Mouse (Mus musculus) erythroid progenitor cell, adult 5-6 weeks (primary cell): Measurements from ENCODE around the gene Grk5. TPM values are rescaled to one million over a fixed set of nuclear protein-coding genes. Genes with fewer than 3 reads are reported as not detected.

ENCODE experiments used
- ATAC-seq: replicated peaks from 2 replicates; pipeline ENCODE4 v1.8.0; 2016; ENCODE audit warnings: moderate number of reproducible peaks, mild to moderate bottlenecking, moderate TSS enrichment, inconsistent platforms; ENCODE audit not compliant: poor library complexity, low FRiP score, severe bottlenecking
- total RNA-seq, 2 experiments: library from RNA; stranded (forward) in 1 of 2; stranded (reverse) in 1 of 2; fragments of 150-400 nt in 1 of 2; fragments of 186-747, 209-891 nt in 1 of 2; gene quantifications; 2 replicates each; pipeline versions ENCODE4 v1.2.3 to v1.2.4; 2015 to 2017; ENCODE audit warnings: low replicate concordance in 2 of 2

Gene Grk5
- total RNA-seq, 2 experiments from 2014 or later = 2.5 to 11.1 TPM

DNA sequence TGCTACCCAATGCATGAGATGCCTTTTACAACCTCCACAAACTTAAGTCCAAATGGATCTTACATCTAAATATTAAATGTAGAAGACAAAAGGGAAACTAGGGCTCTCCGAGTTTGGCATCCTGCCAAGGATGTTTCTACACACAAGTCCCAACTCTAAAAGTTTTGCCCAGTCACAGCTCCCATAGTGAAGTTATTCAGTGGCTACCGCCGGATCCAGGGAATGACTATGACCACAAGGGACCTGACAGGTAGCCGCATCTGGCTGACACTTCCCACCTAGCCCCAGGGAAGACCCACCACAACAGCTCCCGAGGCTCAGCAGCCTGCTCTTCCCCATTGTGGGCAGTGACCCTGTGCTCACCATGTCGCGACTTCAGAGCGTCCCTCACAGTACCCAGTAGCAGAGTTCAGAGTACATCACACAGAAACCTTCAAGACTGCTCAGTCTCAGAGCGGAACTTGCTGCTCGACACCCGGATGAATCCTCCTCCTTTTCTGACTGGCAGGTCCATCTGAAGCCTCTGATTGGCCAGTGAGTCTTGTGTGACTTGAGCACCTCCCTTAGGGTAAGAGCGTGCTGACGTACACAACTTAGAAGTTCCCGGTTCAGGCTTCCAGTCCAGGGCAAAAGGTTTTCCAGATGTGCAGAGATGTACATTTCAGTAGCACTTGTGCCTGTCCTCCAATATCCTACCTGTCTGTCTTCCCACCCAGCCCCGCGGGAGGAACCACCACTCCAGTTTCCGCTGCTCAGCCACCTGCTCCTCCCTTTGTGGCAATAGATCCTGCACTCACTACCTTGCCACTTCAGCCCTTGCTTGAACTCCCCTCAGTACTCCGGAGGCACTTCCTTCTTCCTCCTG is 251.0 kb downstream of the Grk5 start, which contains the start of gene Zfp950:
Gene Zfp950 (minus strand): TSS at position 499 of the 865 bp plus-strand sequence.
- ATAC-seq = peak; percentile 99

DNA sequence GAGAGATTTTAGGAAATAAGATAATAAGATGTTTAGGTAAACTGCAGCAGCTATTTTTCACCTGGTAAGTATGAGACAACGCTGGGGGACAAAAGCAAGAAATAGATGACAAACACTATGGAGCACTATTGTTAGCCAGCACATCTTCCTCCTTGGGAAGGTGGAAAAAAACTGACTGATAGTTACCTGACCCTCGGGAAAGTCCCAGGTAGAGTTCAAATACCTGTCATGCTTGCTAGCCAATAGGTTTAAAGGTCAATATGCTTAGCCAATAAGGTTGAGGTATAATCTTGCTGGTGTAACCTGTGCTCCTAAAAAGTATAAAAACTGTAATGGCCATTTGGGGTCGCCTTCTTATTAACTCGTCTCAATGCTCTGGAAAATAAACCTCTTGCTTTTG is 251.8 kb downstream of the Grk5 start:
- no peak for ATAC-seq

Other genes with a start within 250 kb of the Grk5 start
- gene Nanos1, start 133.8 kb upstream of the Grk5 start, total RNA-seq (2015; ENCODE audit: low replicate concordance) = 5.9 and 11.9 TPM in 2 replicates
- gene Nanos1, start 133.8 kb upstream of the Grk5 start, total RNA-seq (2017; ENCODE audit: low replicate concordance) = 9.9 and 13.9 TPM in 2 replicates
- 139 and 168 TPM in 2 replicates for gene Eif3a, start 99.1 kb upstream of the Grk5 start, total RNA-seq (2015; ENCODE audit: low replicate concordance)
- 174 and 187 TPM in 2 replicates for gene Eif3a, start 99.1 kb upstream of the Grk5 start, total RNA-seq (2017; ENCODE audit: low replicate concordance)
- 43.6 and 46.1 TPM in 2 replicates for gene Fam45a, start 78.2 kb upstream of the Grk5 start, total RNA-seq (2015; ENCODE audit: low replicate concordance)
- 42.8 and 56.5 TPM in 2 replicates for gene Fam45a, start 78.2 kb upstream of the Grk5 start, total RNA-seq (2017; ENCODE audit: low replicate concordance)
- 2.9 TPM in 1 of 2 replicates, not detected in the other for gene Sfxn4, start 28.3 kb upstream of the Grk5 start, total RNA-seq (2015; ENCODE audit: low replicate concordance)
- gene Sfxn4, start 28.3 kb upstream of the Grk5 start, total RNA-seq (2017; ENCODE audit: low replicate concordance) = 3.0 TPM in 1 of 2 replicates, not detected in the other
- 158 and 178 TPM in 2 replicates for gene Prdx3, start 15.2 kb upstream of the Grk5 start, total RNA-seq (2015; ENCODE audit: low replicate concordance)
- 104 and 105 TPM in 2 replicates for gene Prdx3, start 15.2 kb upstream of the Grk5 start, total RNA-seq (2017; ENCODE audit: low replicate concordance)